Mouse (Mus musculus): ENCODE measurements around the gene Zfp91. TPM values are rescaled to one million over a fixed set of nuclear protein-coding genes. Genes with fewer than 3 reads are reported as not detected.

Zfp91 gene
- total RNA-seq (2021) = 10 to 100 TPM; 80.6 to 86.3 TPM
- long read RNA-seq, experiment 1, full-length matches to known transcripts = 12 of 92 reads
- long read RNA-seq, experiment 1, partial matches to known transcripts = 54 of 92 reads
- long read RNA-seq, experiment 1, other reads (novel, unspliced or antisense) = 26 of 92 reads
- long read RNA-seq, experiment 2, full-length matches to known transcripts = 13 of 27 reads
- long read RNA-seq, experiment 2, partial matches to known transcripts = 3 of 27 reads
- long read RNA-seq, experiment 2, other reads (novel, unspliced or antisense) = 11 of 27 reads

DNA sequence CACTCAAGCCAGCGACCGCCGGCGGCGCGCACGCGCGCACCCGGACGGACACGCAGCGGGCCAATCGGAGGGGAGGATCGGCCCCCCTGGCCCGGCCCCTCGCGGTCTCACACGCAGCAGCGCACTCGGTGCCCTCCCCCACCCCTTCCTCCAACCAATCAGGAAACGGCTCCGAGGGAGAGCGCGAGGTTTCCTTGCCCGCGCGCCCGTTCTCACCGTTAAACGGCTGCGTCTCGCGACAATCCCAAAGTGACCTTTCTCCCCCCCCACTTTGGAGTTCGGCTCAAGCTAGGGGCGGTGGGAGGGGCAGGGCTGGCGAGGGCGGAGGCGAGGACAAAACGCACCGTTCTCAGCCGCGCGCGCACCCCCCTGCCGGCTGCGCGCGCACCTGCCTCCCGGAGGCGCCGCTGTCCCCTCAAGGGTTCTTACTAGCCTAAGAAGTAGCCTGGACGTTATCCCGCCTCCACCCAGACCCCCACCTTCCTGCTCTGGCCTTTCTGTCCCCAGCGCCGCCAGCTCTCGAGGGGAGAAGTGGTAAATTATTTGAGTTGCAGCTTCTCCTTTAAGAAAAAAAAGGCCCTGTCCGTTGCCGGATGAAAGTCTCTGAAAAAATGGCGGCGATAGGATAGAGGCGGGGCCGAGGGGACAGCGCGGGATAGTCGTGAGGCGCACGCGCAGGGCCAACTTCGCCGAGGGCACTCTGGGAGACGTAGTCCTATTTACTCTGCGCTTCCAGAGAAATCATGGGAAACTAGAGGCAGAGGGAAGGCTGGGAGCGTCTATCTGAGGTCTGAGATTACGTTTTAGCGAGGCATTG is at the start of gene Zfp91, which contains the start of gene Lpxn:
Gene Zfp91, minus strand, starts transcription at position 616 of the 817 bp plus-strand sequence.
Gene Lpxn, plus strand, starts transcription at position 683 of the 817 bp plus-strand sequence.
- DNase-seq = peak; percentile 97

- no peak for DNase-seq
Observed at GRCm38 (mm10) chr19:12838507-12838906, 42.6 kb upstream of the Zfp91 start.

DNA sequence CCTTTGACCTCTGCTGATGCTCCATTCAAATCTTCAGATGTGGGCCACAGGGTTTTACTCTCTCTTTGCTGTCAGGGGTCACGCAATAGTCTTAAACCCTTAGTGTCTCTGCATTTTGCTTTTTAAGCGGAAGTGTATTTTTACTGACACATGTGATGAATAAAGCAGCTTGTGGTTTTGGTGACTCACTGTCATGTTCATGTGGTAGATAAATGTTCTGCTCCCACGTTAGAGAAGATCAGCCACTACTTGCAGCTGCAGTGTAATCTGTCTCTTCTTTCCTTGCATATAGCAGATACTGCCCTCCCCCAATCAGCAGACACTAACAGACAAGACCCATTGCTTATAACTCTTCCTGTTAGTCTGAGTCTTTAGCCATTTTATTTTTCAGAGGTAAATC is 37.7 kb upstream of the Zfp91 start:
- no peak for DNase-seq

DNA sequence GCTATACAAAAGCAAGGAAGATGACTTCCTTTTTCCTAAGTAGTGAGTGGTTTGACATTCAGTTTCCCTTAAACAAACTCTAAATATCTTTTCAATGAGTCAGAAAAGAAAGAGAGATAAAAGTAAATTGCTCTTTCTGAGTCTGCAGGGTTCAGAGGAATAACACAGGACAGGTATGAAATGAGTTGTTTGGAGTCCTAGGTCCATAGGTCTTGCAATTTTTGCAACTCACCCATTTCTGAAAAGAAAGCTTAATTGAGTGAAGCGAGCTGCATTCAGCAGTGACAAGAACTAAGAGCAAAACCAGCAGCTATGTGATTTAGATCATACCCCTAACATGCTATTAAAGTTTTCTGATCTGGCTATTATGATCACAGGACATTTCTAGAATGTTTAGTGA is 35.6 kb upstream of the Zfp91 start:
- DNase-seq = no peak

- DNase-seq = no peak
Observed at GRCm38 (mm10) chr19:12830823-12831430, 35.0 kb upstream of the Zfp91 start.

GRCm38 (mm10) chr19:12824549-12824948 is 28.6 kb upstream of the Zfp91 start:
- DNase-seq = no peak

DNA sequence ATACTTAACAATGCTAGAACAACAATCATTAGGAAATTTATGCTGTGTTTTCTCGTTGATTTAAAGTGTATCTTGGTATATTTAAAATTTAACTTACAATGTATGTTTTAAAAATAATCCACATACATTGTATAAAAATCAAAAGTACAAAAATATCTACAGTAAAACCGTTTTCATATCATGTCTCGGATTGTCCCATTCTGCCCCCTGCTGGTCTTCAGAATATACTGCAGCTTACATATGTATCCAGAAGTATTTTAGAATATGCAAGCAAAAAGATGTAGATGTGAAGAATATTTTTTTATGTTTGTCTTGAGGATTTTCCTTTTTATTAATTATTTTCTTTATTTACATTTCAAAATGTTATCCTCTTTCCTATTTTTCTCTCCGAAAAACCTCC is 24.5 kb upstream of the Zfp91 start:
- peak; percentile 33 for DNase-seq

DNA sequence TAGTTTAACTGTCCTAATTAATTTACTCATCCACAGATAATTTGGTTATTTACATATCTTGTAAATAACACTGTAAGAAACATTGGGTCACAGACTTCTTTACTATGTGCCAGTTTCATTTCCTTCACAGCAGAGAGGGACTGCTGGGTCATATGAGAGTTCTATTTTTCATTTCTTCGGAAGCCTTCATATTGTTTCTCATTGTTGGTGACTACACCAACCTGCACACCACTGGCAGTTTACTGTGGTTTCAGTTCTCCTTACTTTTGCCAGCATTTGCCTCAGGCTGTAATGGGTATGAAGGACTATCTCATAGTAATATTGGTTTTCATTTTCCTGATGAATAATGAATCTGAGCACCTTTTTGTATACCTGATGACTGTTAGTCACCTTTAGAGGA is 22.6 kb upstream of the Zfp91 start:
- no peak for DNase-seq

DNA sequence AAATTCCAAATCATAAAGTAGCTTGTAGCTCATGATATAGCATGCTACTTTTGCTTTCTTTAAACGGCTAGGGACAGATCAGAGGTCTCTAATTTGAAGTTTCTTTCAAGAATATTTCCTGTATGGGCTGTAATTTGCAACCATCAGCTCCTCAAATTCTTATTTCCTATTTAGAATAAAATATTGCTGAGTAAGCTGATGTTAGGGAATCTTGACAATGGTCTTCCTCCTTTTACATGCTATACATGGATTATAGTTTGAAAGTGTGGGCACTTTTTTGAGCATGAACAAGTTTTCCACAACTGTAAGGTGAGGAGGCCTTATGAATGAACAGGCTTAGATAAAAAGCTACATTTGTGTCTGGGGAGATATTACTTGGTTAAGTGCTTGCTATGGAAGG is 18.0 kb upstream of the Zfp91 start:
- no peak for DNase-seq

- no peak for DNase-seq
Observed at GRCm38 (mm10) chr19:12812644-12813364, 16.9 kb upstream of the Zfp91 start.

GRCm38 (mm10) chr19:12806214-12806613 is 10.3 kb upstream of the Zfp91 start:
- DNase-seq = no peak

- DNase-seq = no peak
Observed at GRCm38 (mm10) chr19:12805730-12806129, 9.8 kb upstream of the Zfp91 start.

GRCm38 (mm10) chr19:12804237-12804636 is 8.3 kb upstream of the Zfp91 start:
- DNase-seq = no peak

- no peak for DNase-seq
Observed at GRCm38 (mm10) chr19:12802830-12803229, 6.9 kb upstream of the Zfp91 start.

GRCm38 (mm10) chr19:12801046-12801445 is 5.1 kb upstream of the Zfp91 start:
- no peak for DNase-seq

DNA sequence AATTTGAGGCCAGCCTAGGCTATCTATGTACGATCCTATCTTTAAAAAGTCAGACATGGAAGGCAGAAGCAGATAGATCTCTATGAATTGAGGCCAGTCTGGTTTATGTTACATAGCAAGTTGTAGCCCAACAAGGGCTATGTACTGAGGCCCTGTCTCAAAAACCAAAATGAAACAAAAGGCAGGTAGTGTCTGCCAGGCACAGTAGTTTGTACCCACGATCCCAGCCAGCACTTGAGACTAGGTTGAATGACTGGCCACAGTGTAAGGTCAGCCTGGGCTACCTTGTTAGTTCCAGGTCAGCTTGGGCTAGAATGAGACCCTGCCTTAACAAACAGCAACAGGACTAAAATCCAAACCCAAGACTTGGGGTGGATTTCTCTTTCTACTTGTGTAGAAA is 4.7 kb upstream of the Zfp91 start:
- no peak for DNase-seq

GRCm38 (mm10) chr19:12799081-12799480 is 3.2 kb upstream of the Zfp91 start:
- no peak for DNase-seq

- DNase-seq = no peak
Observed at GRCm38 (mm10) chr19:12798404-12798803, 2.5 kb upstream of the Zfp91 start.

DNA sequence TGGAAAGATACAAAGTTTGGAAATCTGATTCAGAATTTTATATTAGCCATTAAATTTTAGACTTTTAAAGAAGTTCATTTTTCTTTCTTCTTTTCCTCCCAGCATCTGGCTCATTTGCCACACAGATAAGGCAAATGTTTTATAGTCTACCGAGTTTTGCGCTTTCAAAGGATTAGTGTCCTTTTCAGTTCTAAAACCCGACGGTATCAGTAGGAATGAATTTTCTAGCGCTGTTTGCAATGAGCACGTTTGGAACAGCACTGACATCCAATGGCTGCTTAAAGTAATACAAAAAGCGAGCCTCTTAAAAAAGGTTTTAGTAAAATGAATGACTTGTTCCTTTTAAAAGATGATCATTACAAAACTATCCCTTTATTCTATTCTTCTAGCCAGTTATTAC is 1.1 kb upstream of the Zfp91 start:
- peak; percentile 32 for DNase-seq

DNA sequence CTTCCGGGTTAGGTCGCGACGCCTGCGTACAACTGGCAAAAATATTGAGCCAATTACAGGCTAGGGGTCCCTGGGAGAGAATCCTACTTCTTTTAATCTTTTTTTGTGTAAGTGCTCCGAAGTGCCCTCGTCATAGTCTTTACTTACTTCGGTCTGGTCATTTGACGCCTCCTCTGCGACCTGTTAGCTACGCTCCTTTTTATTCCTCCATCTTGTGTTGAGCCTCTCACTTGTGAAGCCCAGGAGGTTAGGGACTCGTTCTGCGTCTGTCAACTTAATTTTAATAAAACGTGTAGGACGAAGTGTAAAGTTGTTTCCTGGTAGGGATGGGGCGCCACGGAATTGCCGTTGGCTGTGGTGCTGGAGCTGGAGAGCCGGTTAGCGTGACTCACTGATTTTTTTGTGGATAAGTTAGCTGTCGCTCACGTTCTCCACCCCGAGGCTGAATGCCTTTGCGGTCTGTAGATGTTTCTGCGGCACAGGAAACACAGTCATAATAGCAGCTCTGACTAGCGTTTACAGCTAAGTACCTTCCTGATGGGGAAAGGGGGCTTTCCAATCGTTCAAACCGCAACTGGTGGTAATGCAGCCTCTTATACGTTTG is 504 bp upstream of the Zfp91 start:
- DNase-seq = peak; percentile 68

- DNase-seq = no peak
Observed at GRCm38 (mm10) chr19:12795110-12795509, 816 bp downstream of the Zfp91 start.
